Mouse (Mus musculus): Measurements from ENCODE around the gene Clpb.

The Clpb gene

DNA sequence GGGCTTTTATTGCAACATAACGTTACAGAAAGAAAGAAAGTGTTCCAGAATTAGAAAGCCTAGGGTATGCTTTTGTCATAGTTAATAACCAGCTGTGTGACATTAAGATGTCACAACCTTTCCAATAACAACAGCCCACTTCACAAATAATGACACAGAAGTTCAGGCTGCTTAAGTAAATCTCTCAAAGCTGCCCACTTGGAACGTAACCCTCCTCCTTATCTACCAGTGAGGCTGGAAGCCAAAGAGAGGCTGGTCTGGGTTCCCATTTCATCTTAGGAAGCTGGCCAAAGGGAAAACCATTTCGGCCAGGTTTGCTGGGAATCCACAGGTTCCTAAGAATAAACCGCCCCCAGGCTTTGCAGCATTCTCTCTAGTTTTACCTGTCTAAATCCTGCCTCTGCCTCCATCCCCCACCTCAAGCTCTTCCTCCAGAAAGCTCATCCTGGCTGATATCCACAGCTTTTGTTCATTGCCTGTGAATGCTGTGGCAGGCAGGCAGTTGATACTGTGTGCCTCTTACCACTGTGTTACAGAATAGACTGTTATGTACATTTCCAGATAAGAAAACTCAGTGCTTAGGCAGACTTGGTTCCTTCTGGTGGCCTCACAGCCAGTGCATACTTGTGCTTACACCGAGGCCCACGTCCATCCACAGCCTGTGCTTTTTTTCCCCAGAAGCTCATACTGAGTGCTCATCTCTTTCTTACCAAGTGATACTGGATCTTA lies 12.8 kb downstream of the Clpb start:
- DNase-seq = no peak

DNA sequence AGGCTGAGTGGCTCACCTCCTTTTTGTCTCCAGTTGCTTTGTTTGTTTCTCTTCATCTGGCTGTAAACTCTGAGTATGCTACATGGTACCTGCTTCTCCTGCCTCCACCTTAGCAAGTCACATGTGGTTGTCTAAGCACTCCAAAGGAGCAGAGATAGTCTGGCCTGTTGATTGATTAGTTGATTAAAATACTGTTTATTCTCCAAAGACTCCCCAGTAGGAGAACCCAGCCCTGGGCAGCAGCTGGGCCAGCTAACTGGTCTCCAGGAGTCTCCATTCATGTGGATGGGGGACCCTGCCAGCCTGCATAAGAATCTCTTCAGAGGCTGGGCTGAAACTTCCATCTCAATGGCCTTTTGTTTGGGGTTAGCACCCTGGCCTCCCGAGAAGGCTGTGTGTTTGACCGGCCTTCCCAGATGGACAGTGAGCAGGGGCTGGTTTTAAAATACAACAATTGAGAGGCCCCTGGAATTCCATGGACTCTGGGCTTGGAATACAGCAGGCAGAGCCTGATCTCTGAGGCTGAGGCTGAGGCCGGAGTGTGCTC lies 13.4 kb downstream of the Clpb start:
- no peak for DNase-seq

GRCm38 (mm10) chr7:101679591-101679990 lies 16.2 kb downstream of the Clpb start:
- peak; percentile 62 to 81 for DNase-seq

- DNase-seq = no peak
Observed at GRCm38 (mm10) chr7:101680961-101681360, 17.5 kb downstream of the Clpb start.

DNA sequence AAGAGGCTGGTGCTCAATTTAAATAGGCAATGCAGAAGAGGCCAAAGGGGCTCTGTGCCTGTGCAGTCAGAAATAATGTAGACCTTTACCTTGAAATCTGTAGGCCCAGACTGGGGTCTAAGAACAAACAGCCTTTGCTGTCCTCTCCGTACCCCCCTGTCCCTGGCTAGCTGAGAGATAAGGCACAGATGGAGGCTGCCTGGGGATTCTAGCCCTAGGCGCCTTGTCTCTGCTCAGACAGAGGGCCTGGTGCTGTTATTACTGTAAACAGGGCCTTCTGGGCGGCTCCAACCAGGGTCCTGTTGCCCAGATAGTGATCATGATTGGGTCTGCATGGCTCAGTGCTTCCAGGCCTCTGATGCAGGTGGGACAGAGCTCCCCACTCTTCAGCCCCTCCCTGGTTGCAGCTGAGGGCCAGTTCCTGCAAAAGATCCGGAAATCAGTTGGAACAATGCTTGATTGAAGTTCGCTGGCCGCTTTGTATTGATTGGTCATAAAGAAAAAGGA lies 18.2 kb downstream of the Clpb start:
- DNase-seq = no peak

- no peak for DNase-seq
Observed at GRCm38 (mm10) chr7:101682886-101683285, 19.5 kb downstream of the Clpb start.

GRCm38 (mm10) chr7:101683976-101684630 lies 20.7 kb downstream of the Clpb start:
- DNase-seq = no peak

DNA sequence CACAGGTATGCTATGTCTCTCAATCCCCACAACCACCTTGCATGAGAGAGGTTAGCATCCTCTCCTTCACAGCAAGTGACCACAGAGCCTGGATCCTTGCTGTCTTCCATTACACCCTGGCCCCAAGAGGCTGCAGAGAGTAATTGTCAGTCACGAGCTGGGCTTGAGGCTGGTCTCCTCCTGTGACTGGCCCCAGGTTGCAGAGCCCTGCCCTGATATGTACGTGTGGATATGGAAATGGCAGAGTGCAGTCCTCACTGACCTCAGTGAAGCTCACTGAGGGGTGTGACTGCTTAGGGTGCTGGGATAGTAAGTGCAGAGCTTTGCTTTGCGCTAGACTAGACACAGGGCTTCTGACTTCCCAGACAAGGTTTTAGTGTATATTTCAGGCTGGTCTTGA lies 21.2 kb downstream of the Clpb start:
- no peak for DNase-seq

DNA sequence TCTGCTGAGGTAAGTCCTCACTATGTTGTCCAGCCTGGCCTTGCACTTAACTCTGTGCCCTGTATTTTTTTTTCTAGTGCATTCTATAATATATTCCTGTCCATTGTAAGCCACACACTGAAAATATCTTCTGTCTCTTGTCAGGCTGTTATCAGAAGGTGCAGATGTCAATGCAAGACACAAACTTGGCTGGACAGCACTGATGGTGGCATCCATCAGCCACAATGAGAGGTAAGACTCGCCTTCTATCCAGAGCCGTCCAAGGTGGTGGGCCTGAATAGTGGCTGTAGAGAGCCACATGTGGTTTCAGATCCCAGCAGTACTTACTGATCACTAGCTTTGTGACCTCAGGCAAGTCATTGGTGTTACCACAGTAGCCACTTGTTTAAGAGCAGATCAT lies 23.7 kb downstream of the Clpb start:
- DNase-seq = no peak

- DNase-seq = no peak
Observed at GRCm38 (mm10) chr7:101690471-101690870, 27.0 kb downstream of the Clpb start.

GRCm38 (mm10) chr7:101691863-101692262 lies 28.4 kb downstream of the Clpb start:
- no peak for DNase-seq

DNA sequence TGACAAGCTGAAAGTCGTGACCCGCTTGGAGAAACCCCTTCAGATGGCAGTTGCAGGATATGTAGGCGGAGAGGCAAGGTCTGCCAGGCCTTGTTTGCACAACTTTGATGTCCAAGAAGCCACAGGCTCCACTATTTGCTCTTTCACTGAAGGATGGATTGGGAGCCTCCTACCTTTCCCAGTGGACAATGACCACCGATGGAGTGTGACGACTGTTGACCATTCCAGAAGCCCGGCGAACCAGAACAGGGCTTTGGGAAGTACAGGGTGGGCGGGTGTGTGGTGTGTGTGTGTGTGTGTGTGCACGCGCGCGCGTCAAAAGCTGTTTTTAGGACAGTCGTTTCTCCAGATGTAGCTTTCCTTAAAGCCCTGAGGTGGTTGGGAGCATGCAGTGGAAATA lies 29.0 kb downstream of the Clpb start:
- DNase-seq = no peak

DNA sequence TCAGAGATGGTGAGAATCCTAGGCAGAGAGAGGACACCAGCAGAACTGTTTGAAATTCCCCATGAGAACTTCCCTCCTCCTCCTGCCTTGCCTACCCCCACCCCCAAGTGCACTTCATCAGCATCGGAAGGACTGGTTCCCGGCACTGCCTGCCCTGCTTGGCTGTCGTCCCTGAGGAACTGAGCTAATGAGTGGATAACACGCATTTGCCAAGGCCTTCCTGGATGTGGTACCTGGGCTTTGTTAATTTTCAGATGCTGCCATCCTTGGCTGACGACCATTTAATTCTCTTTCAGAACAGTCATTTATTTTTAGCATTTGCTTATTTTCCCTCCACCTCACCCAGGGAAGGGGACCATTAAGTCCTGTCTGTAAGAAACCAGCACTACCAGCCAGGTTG lies 32.0 kb downstream of the Clpb start:
- DNase-seq = no peak

- no peak for DNase-seq
Observed at GRCm38 (mm10) chr7:101696931-101697723, 33.7 kb downstream of the Clpb start.

- no peak for DNase-seq
Observed at GRCm38 (mm10) chr7:101700296-101700695, 36.9 kb downstream of the Clpb start.

- no peak for DNase-seq
Observed at GRCm38 (mm10) chr7:101702706-101703105, 39.3 kb downstream of the Clpb start.

- DNase-seq = no peak
Observed at GRCm38 (mm10) chr7:101709586-101709985, 46.2 kb downstream of the Clpb start.

- DNase-seq = no peak
Observed at GRCm38 (mm10) chr7:101710236-101710635, 46.8 kb downstream of the Clpb start.

GRCm38 (mm10) chr7:101713828-101714400 lies 50.5 kb downstream of the Clpb start:
- DNase-seq = no peak

DNA sequence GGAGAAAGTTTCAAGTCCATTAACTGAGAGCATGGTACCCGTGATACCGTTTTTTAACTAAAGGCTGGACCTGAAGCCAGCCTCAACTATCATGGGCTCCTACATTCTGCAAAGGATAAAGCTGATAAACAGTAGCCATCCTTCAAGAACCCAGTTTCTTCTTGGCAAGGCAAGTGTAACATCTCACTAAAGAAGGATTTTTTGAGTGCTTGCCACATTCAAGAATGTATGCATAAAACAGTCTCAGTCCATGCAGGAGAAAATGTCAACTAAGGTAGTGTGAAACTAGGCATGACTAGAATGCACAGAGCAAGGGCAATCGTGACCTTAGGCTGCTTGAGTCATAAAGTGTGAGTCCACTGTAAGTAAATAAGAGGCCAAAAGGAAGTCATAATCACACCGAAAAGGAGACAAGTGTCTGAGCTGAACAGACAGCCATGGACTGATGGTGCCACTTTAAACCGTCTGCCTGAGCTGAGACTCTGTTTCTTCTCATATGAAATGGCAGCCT lies 51.7 kb downstream of the Clpb start:
- DNase-seq = peak in 1 of 2 experiments; percentile 20

- no peak for DNase-seq
Observed at GRCm38 (mm10) chr7:101720356-101720755, 56.9 kb downstream of the Clpb start.

- peak in 1 of 2 experiments; percentile 22 for DNase-seq
Observed at GRCm38 (mm10) chr7:101725081-101725480, 61.6 kb downstream of the Clpb start.

DNA sequence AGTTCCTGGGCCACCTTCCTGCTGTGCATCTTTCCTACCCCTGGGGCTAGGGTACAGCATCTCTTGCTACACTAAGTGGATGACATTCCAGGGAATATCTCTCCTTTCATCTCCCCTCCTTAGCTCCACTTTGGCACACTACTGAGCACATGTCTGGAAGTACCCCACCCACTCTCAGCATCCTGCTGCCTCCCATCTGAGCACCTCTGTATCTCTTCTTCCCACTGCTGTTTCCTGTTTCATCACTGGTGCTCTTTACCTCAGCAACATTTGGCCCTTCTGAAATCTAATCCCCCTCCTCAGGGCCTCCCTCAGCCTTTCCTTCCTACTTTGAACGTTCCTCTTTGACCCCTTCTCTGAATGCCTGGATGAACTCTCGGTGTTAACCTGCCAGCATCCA lies 63.5 kb downstream of the Clpb start:
- DNase-seq = no peak
